Mouse (Mus musculus): ENCODE data around the gene Mfap2.

Mfap2 gene

GRCm38 (mm10) chr4:140986711-140987395, 23.4 kb upstream of the Mfap2 start, which contains the start of gene Atp13a2:
TSS of gene Atp13a2 (plus strand) at chr4:140986873.
- DNase-seq (ENCODE audit: extremely low read depth, low read depth, low spot score): no peak

- DNase-seq (ENCODE audit: extremely low read depth, low read depth, low spot score): no peak
These were observed 22.7 kb upstream of the Mfap2 start for GRCm38 (mm10) chr4:140987476-140987875.

GRCm38 (mm10) chr4:140988706-140989290, 21.4 kb upstream of the Mfap2 start:
- DNase-seq (ENCODE audit: extremely low read depth, low read depth, low spot score): no peak

DNA sequence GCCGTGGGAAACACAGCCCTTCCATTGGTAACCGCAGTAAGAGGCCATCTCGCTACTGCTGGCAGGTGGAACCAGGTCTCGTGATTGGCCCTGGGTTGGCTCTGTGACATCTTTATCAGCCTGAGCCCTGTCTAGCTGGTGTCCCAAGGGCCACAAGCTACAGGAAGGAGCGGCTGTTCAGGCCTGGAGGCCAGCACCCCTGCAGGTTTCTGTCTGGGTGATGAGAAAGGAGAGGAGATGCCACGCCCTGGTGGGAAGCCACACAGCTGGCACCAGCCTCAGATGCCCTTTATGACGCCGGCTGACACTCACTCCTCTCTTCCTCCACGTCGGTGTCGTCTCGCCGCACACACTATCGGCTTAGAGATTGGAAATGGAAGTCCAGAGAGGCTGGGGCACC, 20.8 kb upstream of the Mfap2 start:
- no peak for DNase-seq (ENCODE audit: extremely low read depth, low read depth, low spot score)

DNA sequence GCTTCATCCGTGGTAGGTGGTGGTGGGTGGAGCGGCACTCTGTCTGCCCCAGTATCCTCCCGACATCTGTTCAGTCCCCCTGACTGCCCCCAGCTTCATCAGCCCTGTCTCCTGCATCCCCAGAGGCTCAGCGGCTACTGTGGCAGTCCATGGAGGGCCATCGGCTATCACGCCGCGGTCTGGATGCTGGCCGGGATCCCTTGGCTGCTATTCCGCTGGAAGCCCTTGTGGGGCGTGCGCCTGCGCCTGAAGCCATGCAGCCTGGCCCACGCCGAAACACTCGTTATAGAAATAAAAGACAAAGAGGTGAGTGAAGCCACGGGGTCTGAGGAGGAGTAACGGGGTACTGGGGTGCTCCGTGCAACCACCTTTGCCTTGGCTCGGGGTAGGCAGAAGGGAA, 18.0 kb upstream of the Mfap2 start:
- no peak for DNase-seq (ENCODE audit: extremely low read depth, low read depth, low spot score)

DNA sequence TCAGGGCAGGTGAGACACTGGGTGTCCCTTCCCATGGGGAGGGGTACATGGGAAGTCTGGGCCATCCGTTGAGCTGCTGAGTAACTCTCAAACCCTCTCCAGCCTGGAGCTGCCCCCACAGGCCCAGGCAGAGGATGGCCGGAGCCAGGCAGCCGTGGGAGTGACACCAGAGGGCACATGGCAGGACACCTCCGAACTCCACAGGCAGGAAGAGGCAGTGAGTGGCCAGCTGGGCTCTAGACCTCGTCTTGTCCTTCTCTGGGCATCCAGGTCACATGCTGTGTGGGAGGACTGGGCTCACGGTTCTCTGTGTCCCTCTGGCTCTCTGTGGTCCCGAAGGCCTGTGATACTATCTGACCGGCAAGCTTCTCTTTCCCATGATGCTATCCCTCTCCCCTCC, 16.4 kb upstream of the Mfap2 start:
- no peak for DNase-seq (ENCODE audit: extremely low read depth, low read depth, low spot score)

DNA sequence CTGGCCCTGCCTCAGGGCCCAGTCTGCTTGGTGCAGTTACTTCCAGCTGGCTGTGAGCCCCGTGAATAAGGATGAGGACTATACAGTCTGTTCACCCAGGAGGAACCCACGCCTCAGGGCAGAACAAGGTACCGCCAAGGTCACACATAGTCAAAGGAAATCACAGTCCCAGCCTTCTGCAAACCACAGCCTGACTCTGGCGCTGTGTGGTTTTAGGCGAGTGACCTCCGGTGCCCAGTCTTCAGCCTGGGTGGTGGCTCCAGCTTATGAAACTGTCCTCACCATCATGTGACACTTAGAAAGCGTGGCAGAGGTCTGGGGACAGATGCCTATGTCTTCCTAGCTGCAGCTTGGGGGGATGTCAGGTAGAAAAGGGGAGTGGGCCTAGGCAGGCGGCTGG, 14.4 kb upstream of the Mfap2 start:
- no peak for DNase-seq (ENCODE audit: extremely low read depth, low read depth, low spot score)

- no peak for DNase-seq (ENCODE audit: extremely low read depth, low read depth, low spot score)
These were observed 13.4 kb upstream of the Mfap2 start for GRCm38 (mm10) chr4:140996812-140997211.

- no peak for DNase-seq (ENCODE audit: extremely low read depth, low read depth, low spot score)
These were observed 4.2 kb upstream of the Mfap2 start for GRCm38 (mm10) chr4:141005983-141006382.

DNA sequence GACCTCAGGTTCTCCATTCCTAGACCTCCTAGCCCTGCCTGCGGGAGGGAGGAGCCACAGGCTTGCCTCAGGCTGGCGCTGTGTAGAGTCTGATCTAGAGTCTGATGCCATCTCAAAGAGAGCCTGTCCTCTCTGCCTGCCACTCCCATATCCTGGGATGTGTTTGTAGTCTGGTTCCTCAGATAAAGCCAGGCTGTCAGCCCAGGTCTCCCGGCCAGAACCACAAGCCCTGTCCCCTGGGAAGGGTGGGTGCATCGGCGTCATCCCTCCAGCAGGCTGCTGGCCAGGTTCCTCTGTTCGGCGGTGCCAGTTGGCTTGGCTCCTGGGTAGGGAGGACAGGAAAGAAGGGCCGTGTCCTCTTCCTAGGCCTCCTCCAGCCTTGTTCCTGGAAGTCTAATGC, 2.2 kb upstream of the Mfap2 start:
- DNase-seq (ENCODE audit: extremely low read depth, low read depth, low spot score): no peak

DNA sequence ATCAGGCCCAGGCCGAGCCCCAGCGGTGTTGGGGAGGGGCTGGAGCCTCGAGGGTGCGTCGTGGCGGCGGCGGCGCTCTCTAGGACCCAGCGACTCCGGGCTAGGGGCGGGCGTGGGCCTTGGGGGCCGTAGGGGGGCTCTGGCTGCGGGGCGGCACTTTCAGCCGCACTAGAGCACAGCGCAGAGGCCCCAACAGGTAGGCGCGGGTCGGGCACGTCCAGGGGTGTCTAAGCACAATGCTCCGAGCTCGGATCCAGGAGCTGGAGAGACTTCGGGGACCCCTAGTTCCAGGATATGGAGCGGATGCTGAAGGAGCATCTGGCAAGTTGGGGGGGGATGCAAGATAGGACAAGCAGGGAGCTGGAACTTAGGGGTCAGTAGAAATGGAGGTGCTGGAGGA, 308 bp downstream of the Mfap2 start:
- DNase-seq (ENCODE audit: extremely low read depth, low read depth, low spot score): no peak

GRCm38 (mm10) chr4:141010941-141011429, 767 bp downstream of the Mfap2 start:
- DNase-seq (ENCODE audit: extremely low read depth, low read depth, low spot score): no peak

GRCm38 (mm10) chr4:141011556-141012328, 1.5 kb downstream of the Mfap2 start:
- DNase-seq (ENCODE audit: extremely low read depth, low read depth, low spot score): no peak

DNA sequence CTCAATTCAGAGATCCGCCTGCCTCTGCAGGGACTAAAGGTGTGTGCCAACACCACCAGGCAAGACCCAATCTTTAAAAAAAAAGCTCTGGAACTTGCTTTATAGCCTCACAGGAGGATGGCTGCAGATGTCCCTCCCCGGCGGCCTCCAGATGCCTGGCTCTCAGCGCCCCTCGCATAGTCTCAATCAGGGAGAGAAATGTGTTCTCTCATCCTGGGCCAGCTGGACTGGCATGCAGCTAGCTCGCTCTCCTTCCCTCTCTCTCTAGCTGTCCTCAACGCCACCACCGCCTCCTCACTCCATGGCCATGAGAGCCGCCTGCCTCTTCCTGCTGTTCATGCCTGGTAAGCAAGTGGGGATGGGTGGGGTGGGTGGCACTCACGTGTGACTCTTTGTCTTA, 2.3 kb downstream of the Mfap2 start:
- no peak for DNase-seq (ENCODE audit: extremely low read depth, low read depth, low spot score)

- no peak for DNase-seq (ENCODE audit: extremely low read depth, low read depth, low spot score)
These were observed 3.9 kb downstream of the Mfap2 start for GRCm38 (mm10) chr4:141014114-141014513.

DNA sequence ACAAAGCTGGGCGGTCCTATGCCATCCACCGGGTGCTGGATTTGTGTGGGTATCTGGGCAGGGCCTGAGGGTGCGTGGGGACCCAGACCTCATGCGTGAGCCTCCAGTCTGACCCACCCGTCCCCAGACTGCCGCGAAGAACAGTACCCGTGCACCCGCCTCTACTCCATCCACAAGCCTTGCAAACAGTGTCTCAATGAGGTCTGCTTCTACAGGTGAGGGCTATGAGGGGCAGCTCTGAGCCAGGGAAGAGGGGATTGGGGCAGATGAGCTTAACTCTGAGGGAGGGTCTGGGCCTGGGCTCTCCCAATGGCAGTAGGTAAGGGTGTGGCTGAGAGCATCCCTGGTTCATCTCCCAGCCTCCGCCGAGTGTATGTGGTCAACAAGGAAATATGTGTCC, 4.6 kb downstream of the Mfap2 start:
- DNase-seq (ENCODE audit: extremely low read depth, low read depth, low spot score): no peak

GRCm38 (mm10) chr4:141015356-141015755, 5.1 kb downstream of the Mfap2 start:
- no peak for DNase-seq (ENCODE audit: extremely low read depth, low read depth, low spot score)

DNA sequence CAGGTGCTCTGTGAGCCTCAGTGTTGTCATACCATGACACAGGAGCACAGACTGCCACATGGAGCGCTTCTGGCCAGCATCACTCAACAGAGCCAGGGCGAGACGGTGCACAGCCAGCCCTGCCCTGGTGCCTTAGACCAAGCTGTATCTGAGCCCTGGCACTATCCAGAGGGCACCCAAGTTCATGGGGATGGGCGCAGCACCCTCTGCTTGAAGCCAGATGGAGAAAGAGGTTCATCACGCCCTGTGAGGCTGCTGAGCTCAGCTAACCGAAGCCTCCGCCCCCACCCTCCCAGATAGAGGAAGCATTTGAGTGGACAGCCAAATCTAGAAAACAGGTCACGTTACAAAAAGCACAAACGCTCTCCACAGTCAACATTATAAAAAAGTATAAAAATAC, 6.1 kb downstream of the Mfap2 start:
- DNase-seq (ENCODE audit: extremely low read depth, low read depth, low spot score): no peak

DNA sequence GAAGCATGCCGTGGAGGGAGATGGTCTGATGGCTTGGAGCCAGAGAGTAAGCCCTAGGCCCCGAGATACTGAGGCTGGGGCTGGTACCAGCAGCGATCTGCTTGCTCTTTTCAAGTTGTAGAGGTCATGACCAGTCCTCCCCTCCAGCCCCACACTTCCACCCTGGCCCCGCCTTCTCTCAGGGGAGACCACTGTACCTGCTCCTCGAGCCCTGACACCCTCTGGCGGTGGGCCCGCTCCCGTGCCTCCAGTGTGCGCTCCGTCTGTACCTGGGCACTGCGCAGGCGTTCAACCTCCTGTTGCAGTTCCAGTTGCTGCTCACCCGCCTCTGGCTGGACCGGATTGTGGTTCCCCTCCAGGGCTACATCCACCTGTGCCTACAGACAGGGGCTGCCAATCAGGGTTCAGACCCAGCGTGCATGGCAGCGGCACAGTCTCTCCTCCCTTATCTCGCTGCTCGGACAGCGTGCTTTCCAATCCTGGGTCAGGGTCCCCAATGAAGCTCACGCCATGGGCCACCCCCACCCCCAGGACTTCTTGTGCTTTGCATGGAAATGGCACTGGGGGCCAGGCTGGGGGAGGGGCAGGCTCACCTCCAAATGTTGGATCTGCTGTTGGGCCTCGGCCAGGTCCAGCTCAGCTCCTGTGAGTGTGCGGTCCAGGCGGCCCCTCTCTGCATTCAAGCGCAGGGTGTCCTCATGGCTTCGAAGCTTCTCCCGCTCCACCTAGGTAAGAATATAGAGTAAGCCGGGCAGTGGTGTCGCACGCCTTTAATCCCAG, 7.6 kb downstream of the Mfap2 start:
- DNase-seq (ENCODE audit: extremely low read depth, low read depth, low spot score): no peak

DNA sequence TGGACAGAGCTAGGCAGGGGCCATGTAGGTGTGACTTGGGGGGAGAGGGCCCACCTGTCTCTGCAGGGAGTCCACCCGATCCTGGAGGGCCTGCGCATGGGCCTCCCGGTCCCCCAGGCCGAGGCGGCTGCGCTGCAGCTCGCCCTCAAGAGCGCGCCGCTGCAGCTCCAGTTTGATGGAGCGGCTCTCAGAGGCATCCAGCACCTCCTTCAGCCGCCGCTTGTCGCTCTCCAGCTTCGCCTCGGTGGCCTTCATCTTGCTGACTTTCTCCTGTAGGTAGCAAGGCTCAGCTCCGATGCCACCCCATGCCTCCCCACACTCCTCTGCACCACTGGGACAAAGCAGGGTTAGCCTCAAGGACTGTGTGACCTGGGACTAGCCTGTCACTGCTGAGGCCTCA, 10.0 kb downstream of the Mfap2 start:
- DNase-seq (ENCODE audit: extremely low read depth, low read depth, low spot score): no peak
